Mouse (Mus musculus) erythroid progenitor cell, adult 5-6 weeks (primary cell): ENCODE data around the gene Olfr381. TPM values are rescaled to one million over a fixed set of nuclear protein-coding genes. Genes with fewer than 3 reads are reported as not detected.
"Not testable (repeated sequence)": the region's sequence is repeated elsewhere in the genome, so short reads cannot be mapped to it uniquely, and the experiment has no call there.

ENCODE experiments used
- ATAC-seq: replicated peaks from 2 replicates; pipeline ENCODE4 v1.8.0; 2016; ENCODE audit warnings: moderate number of reproducible peaks, mild to moderate bottlenecking, moderate TSS enrichment, inconsistent platforms; ENCODE audit not compliant: poor library complexity, low FRiP score, severe bottlenecking
- total RNA-seq, 2 experiments: library from RNA; stranded (forward) in 1 of 2; stranded (reverse) in 1 of 2; fragments of 150-400 nt in 1 of 2; fragments of 186-747, 209-891 nt in 1 of 2; gene quantifications; 2 replicates each; pipeline versions ENCODE4 v1.2.3 to v1.2.4; 2015 to 2017; ENCODE audit warnings: low replicate concordance in 2 of 2

The Olfr381 gene
- total RNA-seq (2015; ENCODE audit: low replicate concordance) (not detected in 2 replicates), total RNA-seq (2017; ENCODE audit: low replicate concordance) (not detected in 2 replicates)

GRCm38 (mm10) chr11:73491503-73491902, at the start of gene Olfr381:
Olfr381 (minus strand) TSS chr11:73491603.
- ATAC-seq = no peak

GRCm38 (mm10) chr11:73528971-73529370, 37.6 kb upstream of the Olfr381 start:
- not testable (repeated sequence) for ATAC-seq

GRCm38 (mm10) chr11:73517097-73517496, 25.7 kb upstream of the Olfr381 start, which contains the start of gene Olfr382:
Olfr382 (minus strand) TSS chr11:73517197.
- no peak for ATAC-seq

- ATAC-seq = no peak
Measured at GRCm38 (mm10) chr11:73457408-73457807, 34.0 kb downstream of the Olfr381 start, which contains the start of gene Olfr380. Olfr380 (minus strand) TSS chr11:73457508.

Other genes starting within 250 kb of the Olfr381 start
- not detected in 2 replicates for gene Trpv3, start 224.2 kb downstream of the Olfr381 start, total RNA-seq (2015; ENCODE audit: low replicate concordance)
- gene Trpv3, start 224.2 kb downstream of the Olfr381 start, total RNA-seq (2017; ENCODE audit: low replicate concordance) = not detected in 2 replicates
- not detected in 2 replicates for gene Aspa, start 162.0 kb downstream of the Olfr381 start, total RNA-seq (2015; ENCODE audit: low replicate concordance)
- not detected in 2 replicates for gene Aspa, start 162.0 kb downstream of the Olfr381 start, total RNA-seq (2017; ENCODE audit: low replicate concordance)
- gene Gm49340, start 161.9 kb downstream of the Olfr381 start, total RNA-seq (2015; ENCODE audit: low replicate concordance) = not detected in 2 replicates
- gene Gm49340, start 161.9 kb downstream of the Olfr381 start, total RNA-seq (2017; ENCODE audit: low replicate concordance) = not detected in 2 replicates
- not detected in 2 replicates for gene Spata22, start 161.9 kb downstream of the Olfr381 start, total RNA-seq (2015; ENCODE audit: low replicate concordance)
- gene Spata22, start 161.9 kb downstream of the Olfr381 start, total RNA-seq (2017; ENCODE audit: low replicate concordance) = not detected in 2 replicates
- not detected in 2 replicates for gene Olfr20, start 140.8 kb downstream of the Olfr381 start, total RNA-seq (2015; ENCODE audit: low replicate concordance)
- gene Olfr20, start 140.8 kb downstream of the Olfr381 start, total RNA-seq (2017; ENCODE audit: low replicate concordance) = not detected in 2 replicates
- not detected in 2 replicates for gene Olfr376, start 120.4 kb downstream of the Olfr381 start, total RNA-seq (2015; ENCODE audit: low replicate concordance)
- not detected in 2 replicates for gene Olfr376, start 120.4 kb downstream of the Olfr381 start, total RNA-seq (2017; ENCODE audit: low replicate concordance)
- not detected in 2 replicates for gene Olfr1, start 92.0 kb downstream of the Olfr381 start, total RNA-seq (2015; ENCODE audit: low replicate concordance)
- not detected in 2 replicates for gene Olfr1, start 92.0 kb downstream of the Olfr381 start, total RNA-seq (2017; ENCODE audit: low replicate concordance)
- not detected in 2 replicates for gene Olfr378, start 63.1 kb downstream of the Olfr381 start, total RNA-seq (2015; ENCODE audit: low replicate concordance)
- gene Olfr378, start 63.1 kb downstream of the Olfr381 start, total RNA-seq (2017; ENCODE audit: low replicate concordance) = not detected in 2 replicates
- gene Olfr380, start 34.1 kb downstream of the Olfr381 start, total RNA-seq (2015; ENCODE audit: low replicate concordance) = not detected in 2 replicates
- gene Olfr380, start 34.1 kb downstream of the Olfr381 start, total RNA-seq (2017; ENCODE audit: low replicate concordance) = not detected in 2 replicates
- not detected in 2 replicates for gene Olfr382, start 25.6 kb upstream of the Olfr381 start, total RNA-seq (2015; ENCODE audit: low replicate concordance)
- gene Olfr382, start 25.6 kb upstream of the Olfr381 start, total RNA-seq (2017; ENCODE audit: low replicate concordance) = not detected in 2 replicates
- gene Olfr385, start 101.4 kb upstream of the Olfr381 start, total RNA-seq (2015; ENCODE audit: low replicate concordance) = not detected in 2 replicates
- not detected in 2 replicates for gene Olfr385, start 101.4 kb upstream of the Olfr381 start, total RNA-seq (2017; ENCODE audit: low replicate concordance)
- not detected in 2 replicates for gene Olfr384, start 107.0 kb upstream of the Olfr381 start, total RNA-seq (2015; ENCODE audit: low replicate concordance)
- not detected in 2 replicates for gene Olfr384, start 107.0 kb upstream of the Olfr381 start, total RNA-seq (2017; ENCODE audit: low replicate concordance)
- gene Zfp735, start 197.2 kb upstream of the Olfr381 start, total RNA-seq (2015; ENCODE audit: low replicate concordance) = not detected in 2 replicates
- not detected in 2 replicates for gene Zfp735, start 197.2 kb upstream of the Olfr381 start, total RNA-seq (2017; ENCODE audit: low replicate concordance)